Mouse (Mus musculus) hindbrain, embryonic 13.5 days (tissue): ENCODE measurements around the gene Sox6. TPM values are rescaled to one million over a fixed set of nuclear protein-coding genes. Genes with fewer than 3 reads are reported as not detected.
A peak's percentile ranks its signal among the peaks of the same experiment; 100 is the strongest.

Source experiments
- ATAC-seq: fragments of 200-750 bp; cut with Nextera tagmentation; 2 replicates; pipeline ENCODE4 v1.8.0; 2017; ENCODE audit warnings: moderate TSS enrichment; ENCODE audit not compliant: low FRiP score
- H3K27ac ChIP-seq: fragments of 300-500 bp; sonication (generic); 2 replicates; pipeline ENCODE4 v1.5.1; 2015; ENCODE audit warnings: inconsistent platforms, mild to moderate bottlenecking, moderate library complexity
- H3K27me3 ChIP-seq: fragments of 300-500 bp; sonication (generic); 2 replicates; pipeline ENCODE4 v1.6.1; 2015; ENCODE audit warnings: mild to moderate bottlenecking, inconsistent platforms
- H3K36me3 ChIP-seq: fragments of 300-500 bp; sonication (generic); 2 replicates; pipeline ENCODE4 v1.6.1; 2015; ENCODE audit warnings: mild to moderate bottlenecking, inconsistent platforms
- H3K4me1 ChIP-seq: fragments of 300-500 bp; sonication (generic); replicated peaks from 2 replicates; pipeline ENCODE4 v1.6.1; 2015; ENCODE audit warnings: inconsistent platforms
- H3K4me2 ChIP-seq: fragments of 300-500 bp; sonication (generic); 2 replicates; pipeline ENCODE4 v1.6.1; 2015; ENCODE audit warnings: inconsistent platforms, mild to moderate bottlenecking, moderate library complexity
- H3K4me3 ChIP-seq: fragments of 300-500 bp; sonication (generic); 2 replicates; pipeline ENCODE4 v1.5.1; 2015; ENCODE audit warnings: mild to moderate bottlenecking, inconsistent platforms
- H3K9ac ChIP-seq: fragments of 300-500 bp; sonication (generic); 2 replicates; pipeline ENCODE4 v1.6.1; 2015; ENCODE audit warnings: mild to moderate bottlenecking, inconsistent platforms
- H3K9me3 ChIP-seq: fragments of 300-500 bp; sonication (generic); 2 replicates; pipeline ENCODE4 v1.6.1; 2016; ENCODE audit warnings: inconsistent platforms
- WGBS: fragments of 180-500 bp; shearing (Covaris S2); methylation state at CpG from one replicate; pipeline ENCODE4 v1.1.7; 2015; 5-methylcytosine and 5-hydroxymethylcytosine counted together
- polyA plus RNA-seq: library from polyadenylated mRNA; unstranded; fragments of >200 nt; fragmentation: Nextera tagmentation; extraction: Ambion mirVana; gene quantifications from 2 replicates; pipeline ENCODE4 v1.2.1, GENCODE M21; 2015

Gene Sox6
- polyA plus RNA-seq, 1 experiment from 2014 or later: 42.1 TPM

- no peak for ATAC-seq
- WGBS: 94% methylated on average over 2 of the region's 2 CpGs
- 0 out of 2 replicates have a peak, but pooled peaks cover 4% of the 10 kb centered on the region for H3K9me3 ChIP-seq
- H3K9ac ChIP-seq: no peak overlapping the region
- no peak overlapping the region for H3K4me3 ChIP-seq
- no peaks in the 10 kb centered on the region for H3K36me3 ChIP-seq
- H3K4me1 ChIP-seq: peaks cover 7% of the 10 kb centered on the region
- no peaks in the 10 kb centered on the region for H3K27me3 ChIP-seq
- H3K27ac ChIP-seq: no peak overlapping the region
- H3K4me2 ChIP-seq: no peak overlapping the region
Measured at GRCm38 (mm10) chr7:115872903-115873302, 165.7 kb downstream of the Sox6 start.

- H3K9ac ChIP-seq: no peak overlapping the region
Measured at GRCm38 (mm10) chr7:115868504-115868903, 170.1 kb downstream of the Sox6 start.

GRCm38 (mm10) chr7:115867518-115868270, 170.9 kb downstream of the Sox6 start:
- 16% methylated on average over 10 of the region's 10 CpGs for WGBS
- H3K27ac ChIP-seq: no peak overlapping the region
- no peak for ATAC-seq
- H3K36me3 ChIP-seq: no peaks in the 10 kb centered on the region
- H3K9ac ChIP-seq: no peak overlapping the region
- H3K4me3 ChIP-seq: no peak overlapping the region
- no peaks in the 10 kb centered on the region for H3K27me3 ChIP-seq
- peak overlapping the region; percentile 1; the same call in 1 of the 2 replicates for H3K4me2 ChIP-seq
- no peaks in the 10 kb centered on the region for H3K9me3 ChIP-seq
- peaks cover 35% of the 10 kb centered on the region for H3K4me1 ChIP-seq

More at GRCm38 (mm10) chr7:115868504-115868903, 170.1 kb downstream of the Sox6 start:
- H3K4me2 ChIP-seq: no peak overlapping the region
- WGBS: 66% methylated on average over 2 of the region's 2 CpGs
- peaks cover 35% of the 10 kb centered on the region for H3K4me1 ChIP-seq
- no peaks in the 10 kb centered on the region for H3K9me3 ChIP-seq
- ATAC-seq: no peak
- H3K27ac ChIP-seq: no peak overlapping the region
- no peaks in the 10 kb centered on the region for H3K27me3 ChIP-seq
- H3K4me3 ChIP-seq: no peak overlapping the region
- no peaks in the 10 kb centered on the region for H3K36me3 ChIP-seq

- Histone ChIP-seq H3K27ac (no peak overlapping the region), H3K27me3 (no peaks in the 10 kb centered on the region), H3K4me1 (peaks cover 35% of the 10 kb centered on the region), H3K9ac (no peak overlapping the region), H3K4me3 (no peak overlapping the region), H3K4me2 (peak overlapping the region; percentile 4; the same call in 1 of the 2 replicates), H3K9me3 (no peaks in the 10 kb centered on the region), H3K36me3 (no peaks in the 10 kb centered on the region)
- 16% methylated on average over 9 of the region's 9 CpGs for WGBS
- no peak for ATAC-seq
Measured at GRCm38 (mm10) chr7:115866698-115867500, 171.7 kb downstream of the Sox6 start.

GRCm38 (mm10) chr7:115865979-115866697, 172.5 kb downstream of the Sox6 start:
- Histone ChIP-seq H3K4me3 (no peak overlapping the region), H3K27ac (no peak overlapping the region), H3K4me2 (peak overlapping the region; percentile 4; the same call in 1 of the 2 replicates), H3K9ac (no peak overlapping the region), H3K36me3 (no peaks in the 10 kb centered on the region), H3K27me3 (no peaks in the 10 kb centered on the region), H3K4me1 (peaks cover 35% of the 10 kb centered on the region), H3K9me3 (no peaks in the 10 kb centered on the region)
- ATAC-seq: no peak
- WGBS: 9% methylated on average over 9 of the region's 9 CpGs

- Histone ChIP-seq H3K4me3 (no peak overlapping the region), H3K9me3 (no peaks in the 10 kb centered on the region), H3K4me2 (no peak overlapping the region), H3K36me3 (no peaks in the 10 kb centered on the region), H3K27ac (peak overlapping the region; percentile 44; the same call in 1 of the 2 replicates), H3K9ac (no peak overlapping the region), H3K27me3 (no peaks in the 10 kb centered on the region), H3K4me1 (peaks cover 35% of the 10 kb centered on the region)
- 44% methylated on average over 6 of the region's 6 CpGs for WGBS
- ATAC-seq: no peak
Measured at GRCm38 (mm10) chr7:115865231-115865630, 173.4 kb downstream of the Sox6 start.

- no peaks in the 10 kb centered on the region for H3K27me3 ChIP-seq
- 41% methylated on average over 2 of the region's 2 CpGs for WGBS
- ATAC-seq: no peak
- no peak overlapping the region for H3K4me3 ChIP-seq
- peaks cover 35% of the 10 kb centered on the region for H3K4me1 ChIP-seq
- no peak overlapping the region for H3K27ac ChIP-seq
- no peak overlapping the region for H3K4me2 ChIP-seq
- H3K9me3 ChIP-seq: no peaks in the 10 kb centered on the region
- no peak overlapping the region for H3K9ac ChIP-seq
- H3K36me3 ChIP-seq: no peaks in the 10 kb centered on the region
Measured at GRCm38 (mm10) chr7:115864411-115864810, 174.2 kb downstream of the Sox6 start.

GRCm38 (mm10) chr7:115859691-115860401, 178.8 kb downstream of the Sox6 start:
- no peaks in the 10 kb centered on the region for H3K27me3 ChIP-seq
- 69% methylated on average over 9 of the region's 9 CpGs for WGBS
- no peak overlapping the region for H3K27ac ChIP-seq
- H3K4me3 ChIP-seq: no peak overlapping the region
- no peaks in the 10 kb centered on the region for H3K36me3 ChIP-seq
- H3K4me2 ChIP-seq: no peak overlapping the region
- H3K9ac ChIP-seq: no peak overlapping the region
- H3K4me1 ChIP-seq: no peaks in the 10 kb centered on the region
- ATAC-seq: no peak
- H3K9me3 ChIP-seq: no peaks in the 10 kb centered on the region

- Histone ChIP-seq H3K9ac (no peak overlapping the region), H3K4me1 (no peaks in the 10 kb centered on the region), H3K4me2 (no peak overlapping the region), H3K9me3 (no peaks in the 10 kb centered on the region), H3K4me3 (no peak overlapping the region), H3K27ac (no peak overlapping the region), H3K27me3 (no peaks in the 10 kb centered on the region), H3K36me3 (no peaks in the 10 kb centered on the region)
- WGBS: 95% methylated on average over 4 of the region's 4 CpGs
- ATAC-seq: no peak
Measured at GRCm38 (mm10) chr7:115851131-115851530, 187.5 kb downstream of the Sox6 start.

- Histone ChIP-seq H3K36me3 (no peaks in the 10 kb centered on the region), H3K9me3 (no peaks in the 10 kb centered on the region), H3K27ac (no peak overlapping the region), H3K4me2 (no peak overlapping the region), H3K4me1 (no peaks in the 10 kb centered on the region), H3K27me3 (no peaks in the 10 kb centered on the region), H3K9ac (no peak overlapping the region), H3K4me3 (no peak overlapping the region)
- WGBS: 84% methylated on average over 4 of the region's 4 CpGs
- ATAC-seq: no peak
Measured at GRCm38 (mm10) chr7:115845791-115846366, 192.7 kb downstream of the Sox6 start.

- 92% methylated on average over 3 of the region's 3 CpGs for WGBS
- H3K9ac ChIP-seq: no peak overlapping the region
- no peak for ATAC-seq
Measured at GRCm38 (mm10) chr7:115844910-115845309, 193.7 kb downstream of the Sox6 start.

More at GRCm38 (mm10) chr7:115844910-115845309, 193.7 kb downstream of the Sox6 start:
- Histone ChIP-seq H3K4me1 (no peaks in the 10 kb centered on the region), H3K36me3 (no peaks in the 10 kb centered on the region), H3K27ac (no peak overlapping the region), H3K4me3 (no peak overlapping the region), H3K27me3 (no peaks in the 10 kb centered on the region), H3K4me2 (no peak overlapping the region), H3K9me3 (no peaks in the 10 kb centered on the region)
